Mouse (Mus musculus): Measurements from ENCODE around the gene Ggta1. TPM values are rescaled to one million over a fixed set of nuclear protein-coding genes. Genes with fewer than 3 reads are reported as not detected.

Gene Ggta1
- total and polyA plus RNA-seq, 2 experiments, result 1.3 to 3.5 TPM

GRCm38 (mm10) chr2:35487700-35488099 is 24.7 kb upstream of the Ggta1 start:
- no peak overlapping the region for H3K27ac ChIP-seq (replicated peaks; ENCODE audit: insufficient read depth, low read depth, low read length)
- no peak overlapping the region for H3K9ac ChIP-seq (ENCODE audit: low read depth, low read length)
- no peaks in the 10 kb centered on the region for H3K36me3 ChIP-seq (ENCODE audit: control insufficient read depth, insufficient read depth, low read length)
- H3K4me1 ChIP-seq (ENCODE audit: control insufficient read depth, insufficient read depth, low read length), result no peaks in the 10 kb centered on the region
- TF ChIP-seq CTCF (IDR thresholded peaks at IDR 0.05; ENCODE audit: low read depth, low read length), result no peak
- TF ChIP-seq POLR2A (IDR thresholded peaks at IDR 0.05; ENCODE audit: extremely low read depth, insufficient read depth, low read length), result no peak
- H3K79me2 ChIP-seq (ENCODE audit: control insufficient read depth, insufficient read depth, low read length), result no peaks in the 10 kb centered on the region
- H3K4me3 ChIP-seq (ENCODE audit: insufficient read depth, low read depth, low read length), result no peak overlapping the region
- 90% methylated on average over 3 of the region's 3 CpGs for WGBS
- H3K27me3 ChIP-seq (ENCODE audit: control insufficient read depth, insufficient read depth, low read length), result peaks cover 2% of the 10 kb centered on the region; the same call in 1 of the 2 replicates
- no peak for DNase-seq (ENCODE audit: extremely low read depth, low read depth, low spot score)

DNA sequence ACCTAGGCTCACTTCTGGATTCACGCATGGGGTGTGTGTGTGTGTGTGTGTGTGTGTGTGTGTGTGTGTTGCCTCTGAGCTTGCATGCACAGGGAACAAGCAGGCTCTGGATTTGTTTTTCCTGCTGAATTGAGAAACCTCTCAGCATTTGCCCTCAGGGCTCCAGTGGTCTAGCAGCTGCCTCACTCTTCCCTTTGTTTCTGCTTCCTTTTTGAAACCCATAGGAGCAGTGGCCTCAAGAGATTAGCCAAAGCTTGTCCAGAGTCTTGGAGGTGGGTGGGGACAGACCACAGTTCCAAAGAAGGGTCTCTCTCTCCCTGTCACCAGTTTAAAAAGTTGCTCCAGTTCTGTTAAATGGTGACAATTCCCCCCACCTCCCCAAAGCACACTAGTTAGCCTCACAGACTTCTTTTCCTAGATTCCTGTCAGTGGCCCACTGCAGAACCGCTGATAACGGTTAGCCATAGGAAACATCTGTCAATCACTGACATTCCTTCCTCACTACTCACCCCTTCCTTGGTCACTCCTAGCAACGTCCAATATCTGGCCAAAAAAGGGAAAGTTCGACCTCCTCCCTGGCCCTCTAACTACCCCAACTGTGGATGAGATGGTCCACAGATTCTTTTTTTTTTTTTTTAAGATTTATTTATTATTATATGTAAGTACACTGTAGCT is 24.1 kb upstream of the Ggta1 start:
- Histone ChIP-seq H3K4me1 (ENCODE audit: control insufficient read depth, insufficient read depth, low read length) (no peaks in the 10 kb centered on the region), H3K36me3 (ENCODE audit: control insufficient read depth, insufficient read depth, low read length) (no peaks in the 10 kb centered on the region), H3K4me3 (ENCODE audit: insufficient read depth, low read depth, low read length) (no peak overlapping the region), H3K79me2 (ENCODE audit: control insufficient read depth, insufficient read depth, low read length) (no peaks in the 10 kb centered on the region), H3K27me3 (ENCODE audit: control insufficient read depth, insufficient read depth, low read length) (peaks cover 2% of the 10 kb centered on the region; the same call in 1 of the 2 replicates), H3K9ac (ENCODE audit: low read depth, low read length) (no peak overlapping the region), H3K27ac (replicated peaks; ENCODE audit: insufficient read depth, low read depth, low read length) (no peak overlapping the region)
- DNase-seq (ENCODE audit: extremely low read depth, low read depth, low spot score), result no peak
- TF ChIP-seq CTCF (IDR thresholded peaks at IDR 0.05; ENCODE audit: low read depth, low read length), result no peak
- TF ChIP-seq POLR2A (IDR thresholded peaks at IDR 0.05; ENCODE audit: extremely low read depth, insufficient read depth, low read length), result no peak
- WGBS, result 58% methylated on average over 5 of the region's 5 CpGs

DNA sequence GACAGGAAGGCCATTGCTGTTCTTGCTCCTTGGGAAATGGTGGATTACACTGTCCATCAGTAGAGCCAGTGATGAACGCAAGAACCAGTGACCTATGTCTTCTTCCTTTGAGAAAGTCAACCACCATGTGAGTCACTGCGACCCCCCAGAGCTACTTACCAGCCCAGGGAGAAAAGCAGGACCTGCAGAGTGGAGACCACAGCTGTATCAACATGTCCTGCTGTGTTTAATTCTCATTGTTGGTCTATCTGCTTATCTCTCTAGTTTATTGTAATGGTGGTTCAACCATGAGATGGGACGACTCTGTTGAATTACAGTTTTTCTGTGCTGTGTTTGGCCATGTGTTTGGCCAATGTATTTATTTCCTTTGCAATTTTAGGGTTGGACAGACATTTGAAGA is 21.1 kb upstream of the Ggta1 start:
- no peak for DNase-seq (ENCODE audit: extremely low read depth, low read depth, low spot score)
- Histone ChIP-seq H3K27me3 (ENCODE audit: control insufficient read depth, insufficient read depth, low read length) (no peaks in the 10 kb centered on the region), H3K79me2 (ENCODE audit: control insufficient read depth, insufficient read depth, low read length) (no peaks in the 10 kb centered on the region), H3K4me3 (ENCODE audit: insufficient read depth, low read depth, low read length) (no peak overlapping the region), H3K36me3 (ENCODE audit: control insufficient read depth, insufficient read depth, low read length) (no peaks in the 10 kb centered on the region), H3K4me1 (ENCODE audit: control insufficient read depth, insufficient read depth, low read length) (no peaks in the 10 kb centered on the region), H3K9ac (ENCODE audit: low read depth, low read length) (no peak overlapping the region), H3K27ac (replicated peaks; ENCODE audit: insufficient read depth, low read depth, low read length) (no peak overlapping the region)
- 79% methylated on average over 3 of the region's 3 CpGs for WGBS
- TF ChIP-seq CTCF (IDR thresholded peaks at IDR 0.05; ENCODE audit: low read depth, low read length), result no peak
- no peak for TF ChIP-seq POLR2A (IDR thresholded peaks at IDR 0.05; ENCODE audit: extremely low read depth, insufficient read depth, low read length)

- 90% methylated on average over 9 of the region's 9 CpGs for WGBS
- no peak for TF ChIP-seq CTCF (IDR thresholded peaks at IDR 0.05; ENCODE audit: low read depth, low read length)
- Histone ChIP-seq H3K79me2 (ENCODE audit: control insufficient read depth, insufficient read depth, low read length) (no peaks in the 10 kb centered on the region), H3K27me3 (ENCODE audit: control insufficient read depth, insufficient read depth, low read length) (no peaks in the 10 kb centered on the region), H3K9ac (ENCODE audit: low read depth, low read length) (no peak overlapping the region), H3K4me1 (ENCODE audit: control insufficient read depth, insufficient read depth, low read length) (no peaks in the 10 kb centered on the region), H3K36me3 (ENCODE audit: control insufficient read depth, insufficient read depth, low read length) (no peaks in the 10 kb centered on the region), H3K4me3 (ENCODE audit: insufficient read depth, low read depth, low read length) (no peak overlapping the region), H3K27ac (replicated peaks; ENCODE audit: insufficient read depth, low read depth, low read length) (no peak overlapping the region)
- no peak for DNase-seq (ENCODE audit: extremely low read depth, low read depth, low spot score)
Observed at GRCm38 (mm10) chr2:35483402-35483801, 20.4 kb upstream of the Ggta1 start.

DNA sequence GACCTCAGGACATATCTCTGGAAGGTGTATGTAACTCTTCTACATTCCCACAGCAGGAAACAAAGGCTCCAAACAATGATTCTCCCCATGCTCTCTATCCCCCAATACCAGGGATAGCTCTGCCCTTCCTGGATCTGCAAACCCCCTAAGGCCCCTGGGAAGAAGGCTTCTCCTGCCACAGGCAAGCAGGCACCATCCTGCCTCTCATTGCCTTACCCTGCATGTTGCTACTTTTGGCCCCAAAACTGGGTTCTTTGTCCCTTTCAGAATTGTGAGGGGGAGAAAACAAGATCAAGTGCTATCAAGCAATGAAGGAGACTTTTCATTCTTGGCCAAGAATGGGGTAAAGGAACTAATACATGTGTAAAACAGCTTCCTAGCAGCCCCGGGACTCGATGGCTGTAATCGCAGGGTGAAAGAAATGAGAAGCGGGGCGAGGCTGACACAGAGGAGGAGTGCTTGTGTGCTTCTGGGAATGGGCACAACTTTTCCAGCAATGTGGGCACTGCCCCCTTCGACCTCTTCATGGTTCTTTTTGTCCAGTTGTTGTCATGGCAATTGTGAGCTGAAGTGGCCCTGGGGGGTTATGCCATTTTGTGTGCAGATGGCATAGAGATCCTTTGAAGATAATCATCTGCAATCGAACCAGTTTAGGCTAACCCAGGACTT is 18.4 kb upstream of the Ggta1 start:
- no peaks in the 10 kb centered on the region for H3K36me3 ChIP-seq (ENCODE audit: control insufficient read depth, insufficient read depth, low read length)

DNA sequence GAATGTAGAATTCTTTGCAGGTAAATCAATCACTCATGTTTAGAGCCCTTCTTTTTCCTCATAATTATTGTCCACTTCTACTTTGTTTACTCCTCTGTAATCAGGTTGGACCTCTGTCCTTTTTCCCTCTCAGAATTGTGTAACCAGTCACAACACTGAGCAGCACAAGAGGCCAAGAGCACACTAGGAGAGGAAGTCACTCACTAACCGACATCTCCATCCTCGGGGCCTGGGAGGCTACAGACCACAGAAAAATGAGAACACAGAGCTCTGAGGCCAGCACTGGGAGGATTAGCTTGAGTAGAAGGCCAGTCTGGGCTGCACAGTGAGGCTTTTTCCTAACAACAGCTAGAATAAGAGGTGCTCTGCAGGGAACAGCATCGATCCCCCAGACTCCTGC is 17.0 kb upstream of the Ggta1 start:
- no peak for TF ChIP-seq CTCF (IDR thresholded peaks at IDR 0.05; ENCODE audit: low read depth, low read length)
- Histone ChIP-seq H3K4me3 (ENCODE audit: insufficient read depth, low read depth, low read length) (no peak overlapping the region), H3K4me1 (ENCODE audit: control insufficient read depth, insufficient read depth, low read length) (no peaks in the 10 kb centered on the region), H3K79me2 (ENCODE audit: control insufficient read depth, insufficient read depth, low read length) (no peaks in the 10 kb centered on the region), H3K27me3 (ENCODE audit: control insufficient read depth, insufficient read depth, low read length) (no peaks in the 10 kb centered on the region), H3K36me3 (ENCODE audit: control insufficient read depth, insufficient read depth, low read length) (no peaks in the 10 kb centered on the region), H3K27ac (replicated peaks; ENCODE audit: insufficient read depth, low read depth, low read length) (no peak overlapping the region), H3K9ac (ENCODE audit: low read depth, low read length) (no peak overlapping the region)
- 31% methylated on average over 3 of the region's 3 CpGs for WGBS
- DNase-seq (ENCODE audit: extremely low read depth, low read depth, low spot score), result peak; percentile 16

More for the DNA sequence above, 18.4 kb upstream of the Ggta1 start:
- Histone ChIP-seq H3K79me2 (ENCODE audit: control insufficient read depth, insufficient read depth, low read length) (no peaks in the 10 kb centered on the region), H3K4me3 (ENCODE audit: insufficient read depth, low read depth, low read length) (no peak overlapping the region), H3K9ac (ENCODE audit: low read depth, low read length) (no peak overlapping the region), H3K4me1 (ENCODE audit: control insufficient read depth, insufficient read depth, low read length) (no peaks in the 10 kb centered on the region), H3K27ac (replicated peaks; ENCODE audit: insufficient read depth, low read depth, low read length) (no peak overlapping the region), H3K27me3 (ENCODE audit: control insufficient read depth, insufficient read depth, low read length) (no peaks in the 10 kb centered on the region)
- no peak for TF ChIP-seq CTCF (IDR thresholded peaks at IDR 0.05; ENCODE audit: low read depth, low read length)
- TF ChIP-seq POLR2A (IDR thresholded peaks at IDR 0.05; ENCODE audit: extremely low read depth, insufficient read depth, low read length), result no peak
- WGBS, result 91% methylated on average over 7 of the region's 7 CpGs
- DNase-seq (ENCODE audit: extremely low read depth, low read depth, low spot score), result no peak
